Mouse (Mus musculus) brain, embryonic 14.5 days (tissue): ENCODE measurements around the gene Cish. TPM values are rescaled to one million over a fixed set of nuclear protein-coding genes. Genes with fewer than 3 reads are reported as not detected.
A peak's percentile ranks its signal among the peaks of the same experiment; 100 is the strongest.

Source experiments
- DNase-seq: peaks from one replicate; pipeline ENCODE4 v3.0.0-alpha.2; 2011; ENCODE audit warnings: low read depth
- CTCF ChIP-seq: fragments of 200-500 bp; IDR thresholded peaks from 2 replicates; pipeline ENCODE4 v1.5.1; 2012; ENCODE audit warnings: inconsistent platforms, mild to moderate bottlenecking, moderate library complexity, borderline replicate concordance; ENCODE audit not compliant: insufficient read depth, insufficient read length; ENCODE audit errors: extremely low read depth
- POLR2A ChIP-seq: fragments of 200-500 bp; IDR thresholded peaks from 2 replicates; pipeline ENCODE4 v1.6.1; 2012; ENCODE audit warnings: mild to moderate bottlenecking, inconsistent platforms, borderline replicate concordance; ENCODE audit not compliant: poor library complexity, insufficient read depth, insufficient read length, severe bottlenecking; ENCODE audit errors: extremely low read depth
- polyA plus RNA-seq: library from polyadenylated mRNA; depleted of rRNA; stranded (reverse); fragments of >200 nt; gene quantifications from 2 replicates; pipeline ENCODE4 v1.2.3, GENCODE M21; 2012

Gene Cish
- polyA plus RNA-seq, 1 experiment, result 8.7 TPM

DNA sequence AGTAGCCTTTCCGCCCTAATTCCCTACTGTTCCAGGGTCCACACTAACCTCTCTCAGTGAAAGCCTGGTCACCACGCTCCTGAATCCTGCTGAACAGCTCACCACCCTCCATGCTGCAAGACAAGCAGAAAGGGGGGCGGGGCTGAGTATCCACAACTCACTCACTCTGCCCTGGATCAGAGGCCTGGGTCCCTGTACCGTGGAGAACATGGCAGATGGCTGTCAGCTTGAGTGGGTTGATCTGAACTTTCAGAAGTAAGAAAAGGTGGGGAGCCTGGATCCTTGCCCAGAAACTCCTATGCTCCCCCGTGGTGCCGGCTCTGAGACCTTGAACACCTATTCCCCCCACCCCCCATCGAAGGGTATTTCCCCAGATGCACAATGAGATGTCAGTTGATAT, 33.5 kb upstream of the Cish start:
- TF ChIP-seq CTCF (no peak), POLR2A (no peak)
- no peak for DNase-seq

- no peak for TF ChIP-seq POLR2A
- no peak for TF ChIP-seq CTCF
- no peak for DNase-seq
These were observed 31.9 kb upstream of the Cish start for GRCm38 (mm10) chr9:107263912-107264311.

- TF ChIP-seq POLR2A, result no peak
- TF ChIP-seq CTCF, result no peak
- DNase-seq, result no peak
These were observed 31.1 kb upstream of the Cish start for GRCm38 (mm10) chr9:107264731-107265130.

- TF ChIP-seq POLR2A (no peak), CTCF (no peak)
- no peak for DNase-seq
These were observed 28.8 kb upstream of the Cish start for GRCm38 (mm10) chr9:107267028-107267427.

DNA sequence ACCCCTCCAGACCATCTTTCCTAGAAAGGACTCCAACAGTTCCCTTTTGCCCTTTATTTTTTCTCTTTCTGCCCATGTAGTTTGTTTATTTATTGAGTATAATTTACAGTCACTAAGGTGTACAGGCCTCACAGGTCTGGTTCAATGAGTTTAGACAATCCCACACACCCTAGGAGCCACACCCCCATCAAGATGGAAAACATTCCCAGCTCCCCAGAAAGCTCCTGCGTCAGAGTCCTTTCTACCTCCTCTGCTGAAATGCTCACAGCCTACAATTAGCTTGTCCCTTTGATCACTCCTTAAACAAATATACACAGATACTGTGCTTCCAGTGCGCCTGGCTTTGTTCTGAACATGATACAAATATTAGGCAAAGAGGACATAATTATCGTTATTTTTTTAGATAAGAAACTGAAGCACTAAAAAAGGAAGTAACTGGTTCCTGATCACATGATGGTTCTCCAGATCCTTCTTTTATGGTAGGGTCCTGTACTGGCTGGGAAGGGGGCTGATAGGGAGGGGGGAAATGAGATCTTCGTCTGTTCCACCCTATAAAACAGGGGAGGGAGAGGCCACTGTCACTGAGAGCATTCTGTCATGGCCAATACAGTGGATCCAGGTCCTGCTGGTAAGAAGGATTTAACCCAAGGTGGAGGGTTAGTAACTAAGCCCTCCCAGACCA, 28.0 kb upstream of the Cish start:
- no peak for TF ChIP-seq CTCF
- no peak for TF ChIP-seq POLR2A
- DNase-seq, result no peak

DNA sequence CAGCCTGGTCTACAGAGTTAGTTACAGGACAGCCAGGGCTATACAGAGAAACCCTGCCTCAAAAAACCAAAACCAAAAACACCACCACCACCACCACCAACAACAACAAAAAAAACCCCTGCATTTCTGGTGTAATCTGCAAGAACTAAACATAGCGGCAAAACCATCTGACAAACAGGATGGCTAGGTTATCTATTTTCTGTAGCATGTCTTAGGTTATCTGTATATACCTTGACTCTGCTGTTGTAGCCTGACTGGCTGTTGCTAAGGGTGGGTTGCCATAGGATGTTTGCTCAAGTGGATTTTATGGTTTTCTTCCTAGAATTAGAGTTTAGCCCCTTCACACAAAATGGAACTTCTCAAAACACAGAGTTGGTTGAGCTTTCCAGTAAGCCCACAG, 26.1 kb upstream of the Cish start:
- no peak for DNase-seq
- no peak for TF ChIP-seq CTCF
- TF ChIP-seq POLR2A, result no peak

DNA sequence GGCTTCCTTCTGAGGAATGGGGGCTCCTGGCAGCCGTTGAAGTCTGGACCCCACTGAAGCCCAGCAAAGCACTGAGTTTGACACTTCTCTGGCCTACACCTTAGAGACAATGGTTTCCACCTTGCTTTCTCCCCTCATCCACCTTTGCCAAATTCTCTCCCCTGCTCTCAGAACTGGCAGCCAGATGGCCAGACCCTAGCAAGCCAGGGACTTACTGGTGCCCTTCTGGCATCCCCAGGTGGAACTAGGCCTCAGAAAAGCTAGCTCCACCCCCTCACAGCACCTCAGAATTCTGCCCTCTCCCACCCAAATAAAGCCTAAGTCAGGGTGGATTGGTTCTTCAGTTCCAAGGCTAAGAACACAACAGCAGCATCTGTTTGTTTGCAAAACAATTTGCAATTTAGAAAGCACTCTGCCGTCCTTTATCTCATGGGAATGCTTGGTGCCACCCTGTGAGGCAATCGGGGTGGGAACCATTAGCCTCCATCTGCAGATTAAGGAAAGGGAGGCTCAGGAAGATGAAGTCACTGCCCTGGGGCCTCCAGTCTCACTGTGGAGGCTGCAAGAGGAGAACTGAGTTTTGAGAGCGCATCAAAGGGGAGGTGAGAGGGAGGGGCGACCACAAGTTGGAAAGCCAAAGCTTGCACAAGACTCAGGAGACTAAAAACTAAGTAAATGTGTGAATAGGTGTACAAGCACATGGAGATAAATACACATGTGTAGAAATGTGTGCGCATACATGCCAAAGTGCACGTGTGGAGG, 24.5 kb upstream of the Cish start:
- TF ChIP-seq POLR2A, result no peak
- TF ChIP-seq CTCF, result no peak
- no peak for DNase-seq

GRCm38 (mm10) chr9:107272284-107272683, 23.5 kb upstream of the Cish start:
- TF ChIP-seq CTCF (no peak), POLR2A (no peak)
- no peak for DNase-seq

GRCm38 (mm10) chr9:107273184-107273583, 22.6 kb upstream of the Cish start:
- no peak for TF ChIP-seq CTCF
- no peak for TF ChIP-seq POLR2A
- no peak for DNase-seq

DNA sequence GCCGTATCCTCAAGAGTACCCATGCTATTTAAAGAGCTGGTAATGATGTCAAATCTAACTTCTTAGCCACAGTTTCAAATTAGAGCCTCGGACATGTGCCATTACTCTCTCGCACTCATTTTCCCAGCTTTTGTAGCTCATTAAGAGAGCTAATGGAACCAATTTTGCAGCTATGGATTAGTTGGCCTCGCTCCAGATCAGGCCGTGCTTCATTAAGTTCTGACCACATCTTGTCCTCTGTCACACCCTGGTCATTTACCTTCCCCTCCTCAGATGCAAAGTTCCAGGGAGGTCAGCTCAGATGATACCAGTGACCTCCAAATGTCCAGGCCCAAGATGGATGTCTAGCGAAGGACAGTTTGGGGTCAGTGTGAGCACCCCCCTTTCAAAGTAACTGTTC, 21.1 kb upstream of the Cish start:
- DNase-seq, result no peak
- TF ChIP-seq POLR2A (no peak), CTCF (no peak)

GRCm38 (mm10) chr9:107275710-107276109, 20.1 kb upstream of the Cish start:
- DNase-seq, result no peak

DNA sequence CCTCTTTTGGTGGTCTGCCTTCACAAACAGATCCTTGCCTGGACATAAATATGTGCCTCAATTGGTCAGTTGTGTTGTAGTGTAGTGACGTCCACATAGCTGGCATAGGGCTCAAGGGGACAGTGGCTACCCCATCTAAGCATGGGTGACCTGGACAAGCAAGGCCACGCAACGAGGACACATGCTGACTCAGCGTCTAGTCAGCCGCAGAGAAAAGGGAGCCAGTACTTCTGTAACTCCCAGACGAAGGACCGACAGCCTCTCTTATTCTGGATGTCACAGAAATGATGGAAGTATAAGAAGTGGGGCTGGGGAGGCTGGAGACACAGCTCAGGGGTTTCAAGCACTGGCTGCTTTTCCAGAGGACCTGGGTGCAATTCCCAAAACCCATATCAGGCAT, 18.2 kb upstream of the Cish start:
- no peak for TF ChIP-seq CTCF
- no peak for DNase-seq

More at GRCm38 (mm10) chr9:107275710-107276109, 20.1 kb upstream of the Cish start:
- TF ChIP-seq CTCF (no peak), POLR2A (no peak)

DNA sequence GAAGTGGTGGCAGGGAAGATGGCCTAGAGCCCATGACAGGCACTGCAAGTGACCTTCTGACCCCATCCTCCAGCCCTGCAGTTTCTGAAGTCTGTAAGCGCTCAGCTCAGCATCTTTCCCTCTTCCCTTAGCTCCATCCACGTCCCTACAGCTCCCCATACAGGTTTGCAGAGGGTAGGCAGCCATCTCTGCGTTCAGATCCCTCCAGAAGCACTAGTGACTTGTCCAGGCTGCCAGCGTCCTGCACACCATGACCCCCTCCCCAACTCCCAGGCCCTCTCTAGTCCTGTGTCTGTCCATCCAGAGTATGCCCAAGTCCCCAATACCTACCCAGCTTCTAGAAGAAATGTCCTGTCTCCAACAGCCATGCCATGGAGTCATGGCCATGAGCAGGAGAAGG, 17.7 kb upstream of the Cish start:
- peak; percentile 40 for DNase-seq
- no peak for TF ChIP-seq POLR2A
- peak; percentile 37; the same call in 1 of the 2 replicates for TF ChIP-seq CTCF
